Mouse (Mus musculus) small intestine, adult 10 weeks (tissue): ENCODE measurements around the gene Zbtb16. TPM values are rescaled to one million over a fixed set of nuclear protein-coding genes. Genes with fewer than 3 reads are reported as not detected.

Experiments
- polyA plus RNA-seq: library from polyadenylated mRNA; stranded (reverse); fragments of 350-450 nt; fragmentation: Illumina TruSeq; extraction: RNeasy Lipid Tissue Mini Kit (QIAGEN cat#74804); gene quantifications from one replicate; pipeline ENCODE4 v1.2.3, GENCODE M21; 2014; ENCODE audit warnings: low replicate concordance

Zbtb16 gene
- polyA plus RNA-seq: 0.52 TPM

GRCm38 (mm10) chr9:48835631-48836565, at the start of gene Zbtb16:
Gene Zbtb16 (minus strand): TSS chr9:48836222.

DNA sequence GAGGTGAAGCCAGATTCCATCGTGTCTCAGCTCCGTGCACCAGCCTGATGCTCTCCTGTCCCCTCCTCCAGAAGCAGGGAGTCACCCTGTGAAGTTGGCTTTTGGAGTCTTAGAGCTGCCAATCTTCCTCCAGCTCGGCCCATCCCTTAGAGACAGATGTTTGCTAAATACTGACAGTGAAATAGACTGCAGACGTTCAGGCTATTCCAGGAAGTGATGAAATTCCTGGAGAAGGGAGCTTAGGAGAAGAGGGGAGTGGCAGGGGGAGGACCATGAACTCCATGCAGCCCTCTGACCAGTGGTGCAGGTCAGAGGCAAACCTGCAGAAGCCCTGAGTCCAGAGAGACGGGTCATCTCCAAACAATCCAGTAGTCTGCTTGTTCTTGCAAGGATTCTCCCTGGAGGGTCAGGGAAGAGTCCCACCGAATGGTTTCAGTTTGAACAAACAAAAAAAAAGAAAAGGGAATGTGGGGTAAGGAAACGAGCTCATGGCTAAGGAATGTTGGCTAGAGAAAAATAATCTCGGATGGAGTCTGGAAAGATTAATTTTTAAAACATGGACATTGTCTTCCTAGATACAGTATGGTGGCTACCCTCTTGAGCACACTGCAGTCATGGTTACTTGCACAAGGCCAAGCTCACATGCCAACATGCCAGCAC, 231.0 kb downstream of the Zbtb16 start, which contains the start of gene Nnmt:
Nnmt (minus strand) TSS at position 215 of the 660 bp plus-strand sequence.

Other genes starting within 250 kb of the Zbtb16 start
- 0.97 TPM for gene Nnmt, start 231.1 kb downstream of the Zbtb16 start, polyA plus RNA-seq
- 2.6 TPM for gene Htr3a, start 74.9 kb upstream of the Zbtb16 start, polyA plus RNA-seq
- gene Htr3b, start 128.8 kb upstream of the Zbtb16 start, polyA plus RNA-seq: 0.63 TPM
- gene Usp28, start 149.2 kb upstream of the Zbtb16 start, polyA plus RNA-seq: 7.4 TPM
- gene Zw10, start 219.4 kb upstream of the Zbtb16 start, polyA plus RNA-seq: 21.5 TPM
- gene Tmprss5, start 245.0 kb upstream of the Zbtb16 start, polyA plus RNA-seq: not detected